Mouse (Mus musculus) right cerebral cortex, postnatal 10 days (tissue): Measurements from ENCODE around the gene Socs4.

Experiments used
- DNase-seq, 2 experiments: peaks; one replicate each; pipeline ENCODE4 v3.0.0; 2021; ENCODE audit warnings: low spot score in 2 of 2

Socs4 gene

GRCm38 (mm10) chr14:47276637-47277393, at the start of gene Socs4, which contains the start of gene Wdhd1:
Gene Socs4 (plus strand): TSS chr14:47276931.
Gene Wdhd1 (minus strand): TSS chr14:47276857.
- DNase-seq, result peak; percentile 94 to 95

GRCm38 (mm10) chr14:47229796-47230376, 46.8 kb upstream of the Socs4 start:
- DNase-seq, result no peak

GRCm38 (mm10) chr14:47233602-47234001, 43.1 kb upstream of the Socs4 start:
- DNase-seq, result no peak

- DNase-seq, result no peak
Measured at GRCm38 (mm10) chr14:47234032-47234431, 42.7 kb upstream of the Socs4 start.

- DNase-seq, result no peak
Measured at GRCm38 (mm10) chr14:47234526-47235250, 42.0 kb upstream of the Socs4 start.

GRCm38 (mm10) chr14:47236491-47236890, 40.2 kb upstream of the Socs4 start:
- DNase-seq, result no peak

GRCm38 (mm10) chr14:47237286-47237685, 39.4 kb upstream of the Socs4 start:
- DNase-seq, result no peak

GRCm38 (mm10) chr14:47240600-47240999, 36.1 kb upstream of the Socs4 start:
- no peak for DNase-seq

- DNase-seq, result no peak
Measured at GRCm38 (mm10) chr14:47241046-47241445, 35.7 kb upstream of the Socs4 start.

GRCm38 (mm10) chr14:47242753-47243152, 34.0 kb upstream of the Socs4 start:
- DNase-seq, result no peak

GRCm38 (mm10) chr14:47249839-47250238, 26.9 kb upstream of the Socs4 start:
- no peak for DNase-seq

- DNase-seq, result peak in 1 of 2 experiments; percentile 38
Measured at GRCm38 (mm10) chr14:47264866-47265265, 11.9 kb upstream of the Socs4 start.

GRCm38 (mm10) chr14:47265829-47266228, 10.9 kb upstream of the Socs4 start:
- DNase-seq, result peak in 1 of 2 experiments; percentile 27

GRCm38 (mm10) chr14:47269056-47269455, 7.7 kb upstream of the Socs4 start:
- DNase-seq, result no peak

GRCm38 (mm10) chr14:47269706-47270105, 7.0 kb upstream of the Socs4 start:
- no peak for DNase-seq

GRCm38 (mm10) chr14:47273751-47274150, 3.0 kb upstream of the Socs4 start:
- DNase-seq, result no peak

- no peak for DNase-seq
Measured at GRCm38 (mm10) chr14:47275417-47275816, 1.3 kb upstream of the Socs4 start.

- DNase-seq, result no peak
Measured at GRCm38 (mm10) chr14:47276036-47276603, 611 bp upstream of the Socs4 start.

- DNase-seq, result no peak
Measured at GRCm38 (mm10) chr14:47279058-47279457, 2.3 kb downstream of the Socs4 start.

- no peak for DNase-seq
Measured at GRCm38 (mm10) chr14:47281535-47281934, 4.8 kb downstream of the Socs4 start.

- DNase-seq, result no peak
Measured at GRCm38 (mm10) chr14:47283568-47283967, 6.8 kb downstream of the Socs4 start.

- no peak for DNase-seq
Measured at GRCm38 (mm10) chr14:47285271-47285670, 8.5 kb downstream of the Socs4 start.
